ENCODE assay signal across 7 mouse cellular contexts in genomic region chr17:46132058-46132718, GRCm38 (mm10). TPM values are rescaled to one million over a fixed set of nuclear protein-coding genes. Genes with fewer than 3 reads are reported as not detected.
A peak's percentile ranks its signal among the peaks of the same experiment; 100 is the strongest.
DNase-seq lines count a peak whose midpoint lies in the region; ATAC-seq lines count a peak whose summit lies in the region.

No protein-coding gene starts in this region.

- H3K27me3 ChIP-seq in intestine, embryonic 15.5 days (replicated peaks) = no peaks in the 10 kb centered on the region
- no peaks in the 10 kb centered on the region for H3K27me3 ChIP-seq in midbrain, embryonic 11.5 days (ENCODE audit: control insufficient read depth, insufficient read depth, low read length)

- no peaks in the 10 kb centered on the region for H3K9me3 ChIP-seq in intestine, embryonic 15.5 days
- H3K9me3 ChIP-seq in midbrain, embryonic 11.5 days (ENCODE audit: control insufficient read depth, low read length) = no peaks in the 10 kb centered on the region

- peak; percentile 42 for ATAC-seq in intestine, embryonic 15.5 days
- peak; percentile 48; the same call in 1 of the 2 replicates for ATAC-seq in midbrain, embryonic 11.5 days (ENCODE audit: low FRiP score)

- H3K9ac ChIP-seq in intestine, embryonic 15.5 days = no peak overlapping the region; the same call in 1 of the 2 replicates
- no peak overlapping the region for H3K9ac ChIP-seq in midbrain, embryonic 11.5 days (ENCODE audit: low read length)

- intact Hi-C loops in left cerebral cortex, postnatal 14 days (cut with DNase I) = loop anchor here (1.0 to 5.0 kb wide), 2 partner anchors 100 to 401 kb away; partner anchors contain the start of gene Vegfa

- peak; percentile 78 to 94 for DNase-seq in adrenal gland, adult (ENCODE audit: inconsistent age in 2 of 2, low spot score in 1 of 2)
- peak; percentile 75 to 81 for DNase-seq in cerebellum, postnatal 36 days
- DNase-seq in gastrocnemius, postnatal 10 days = peak; percentile 86
- DNase-seq in left cerebral cortex, postnatal 14 days (ENCODE audit: low spot score in 2 of 2) = peak; percentile 69 to 78
- DNase-seq in midbrain, embryonic 11.5 days (ENCODE audit: low spot score, missing footprints) = peak; percentile 99
- DNase-seq in right cerebral cortex, postnatal 4 days = peak; percentile 82

- 14% methylated on average over 12 of the region's 12 CpGs for WGBS in intestine, embryonic 15.5 days
- WGBS in midbrain, embryonic 11.5 days = 13% methylated on average over 12 of the region's 12 CpGs

- no peak overlapping the region for H3K4me2 ChIP-seq in intestine, embryonic 15.5 days (replicated peaks)
- H3K4me2 ChIP-seq in midbrain, embryonic 11.5 days = no peak overlapping the region

- no peak overlapping the region for H3K4me3 ChIP-seq in intestine, embryonic 15.5 days (replicated peaks)
- H3K4me3 ChIP-seq in midbrain, embryonic 11.5 days (ENCODE audit: low read depth, low read length) = no peak overlapping the region

- H3K4me1 ChIP-seq in intestine, embryonic 15.5 days (replicated peaks) = no peaks in the 10 kb centered on the region
- H3K4me1 ChIP-seq in midbrain, embryonic 11.5 days (ENCODE audit: control insufficient read depth, insufficient read depth, low read length) = no peaks in the 10 kb centered on the region

- no peak overlapping the region for H3K27ac ChIP-seq in intestine, embryonic 15.5 days
- H3K27ac ChIP-seq in midbrain, embryonic 11.5 days (ENCODE audit: low read depth, low read length) = no peak overlapping the region

- peaks cover 20% of the 10 kb centered on the region; the same call in 1 of the 2 replicates for H3K36me3 ChIP-seq in intestine, embryonic 15.5 days
- peaks cover 4% of the 10 kb centered on the region; the same call in 1 of the 2 replicates for H3K36me3 ChIP-seq in midbrain, embryonic 11.5 days (ENCODE audit: control insufficient read depth, insufficient read depth, low read length)

RNA-seq across cellular contexts. Expression of gene Rsph9, which starts 11.8 kb away (rescaled TPM):
- under 1 TPM; 0.49 to 0.84 TPM for total RNA-seq in gastrocnemius, postnatal 10 days (2021)
- 8.1 and 8.6 TPM in 2 replicates for polyA plus RNA-seq in intestine, embryonic 15.5 days (2015; fragmentation: Nextera tagmentation; extraction: Ambion mirVana)
- 10 to 100 TPM; 22.8 to 23.7 TPM for total RNA-seq in left cerebral cortex, postnatal 14 days (2021)
- polyA plus RNA-seq in midbrain, embryonic 11.5 days (2014; fragmentation: Nextera tagmentation; extraction: Ambion mirVana) = 17.5 and 18.5 TPM in 2 replicates

RNA-seq across cellular contexts. Expression of gene Mad2l1bp, which starts 21.2 kb away (rescaled TPM):
- 10 to 100 TPM; 14.0 to 14.7 TPM for total RNA-seq in gastrocnemius, postnatal 10 days (2021)
- polyA plus RNA-seq in intestine, embryonic 15.5 days (2015; fragmentation: Nextera tagmentation; extraction: Ambion mirVana) = 33.8 and 36.3 TPM in 2 replicates
- total RNA-seq in left cerebral cortex, postnatal 14 days (2021) = 10 to 100 TPM; 13.4 to 15.9 TPM
- polyA plus RNA-seq in midbrain, embryonic 11.5 days (2014; fragmentation: Nextera tagmentation; extraction: Ambion mirVana) = 32.8 and 33.3 TPM in 2 replicates

RNA-seq across cellular contexts. Expression of gene Mrps18a, which starts 21.4 kb away (rescaled TPM):
- 10 to 100 TPM; 62.6 to 63.8 TPM for total RNA-seq in gastrocnemius, postnatal 10 days (2021)
- 153 and 158 TPM in 2 replicates for polyA plus RNA-seq in intestine, embryonic 15.5 days (2015; fragmentation: Nextera tagmentation; extraction: Ambion mirVana)
- 10 to 100 TPM; 79.0 to 83.1 TPM for total RNA-seq in left cerebral cortex, postnatal 14 days (2021)
- polyA plus RNA-seq in midbrain, embryonic 11.5 days (2014; fragmentation: Nextera tagmentation; extraction: Ambion mirVana) = 119 and 132 TPM in 2 replicates

RNA-seq across cellular contexts. Expression of gene Gtpbp2, which starts 28.6 kb away (rescaled TPM):
- total RNA-seq in gastrocnemius, postnatal 10 days (2021) = 10 to 100 TPM; 44.9 to 59.2 TPM
- polyA plus RNA-seq in intestine, embryonic 15.5 days (2015; fragmentation: Nextera tagmentation; extraction: Ambion mirVana) = 25.1 and 32.4 TPM in 2 replicates
- total RNA-seq in left cerebral cortex, postnatal 14 days (2021) = 100 to 1,000 TPM in 1 of 2 experiments, 10 to 100 TPM in 1; 95.4 to 106 TPM
- polyA plus RNA-seq in midbrain, embryonic 11.5 days (2014; fragmentation: Nextera tagmentation; extraction: Ambion mirVana) = 16.8 and 19.2 TPM in 2 replicates

Comparison
In these comparisons a context has a peak if more than half of its experiments do, and no peak if none do; other contexts are left out.
1. RNA of gene Rsph9, which starts 11.8 kb away (total RNA-seq): 22.8 to 23.7 TPM in left cerebral cortex, postnatal 14 days; 0.49 to 0.84 TPM in gastrocnemius, postnatal 10 days; every median in the first group is over 10 times any median in the second.
2. Peak in every context shown above with its lines, with median percentiles within 50 percentile points of each other: DNase-seq.